8 mouse cellular contexts compared by ENCODE assay signal in the genomic region with DNA sequence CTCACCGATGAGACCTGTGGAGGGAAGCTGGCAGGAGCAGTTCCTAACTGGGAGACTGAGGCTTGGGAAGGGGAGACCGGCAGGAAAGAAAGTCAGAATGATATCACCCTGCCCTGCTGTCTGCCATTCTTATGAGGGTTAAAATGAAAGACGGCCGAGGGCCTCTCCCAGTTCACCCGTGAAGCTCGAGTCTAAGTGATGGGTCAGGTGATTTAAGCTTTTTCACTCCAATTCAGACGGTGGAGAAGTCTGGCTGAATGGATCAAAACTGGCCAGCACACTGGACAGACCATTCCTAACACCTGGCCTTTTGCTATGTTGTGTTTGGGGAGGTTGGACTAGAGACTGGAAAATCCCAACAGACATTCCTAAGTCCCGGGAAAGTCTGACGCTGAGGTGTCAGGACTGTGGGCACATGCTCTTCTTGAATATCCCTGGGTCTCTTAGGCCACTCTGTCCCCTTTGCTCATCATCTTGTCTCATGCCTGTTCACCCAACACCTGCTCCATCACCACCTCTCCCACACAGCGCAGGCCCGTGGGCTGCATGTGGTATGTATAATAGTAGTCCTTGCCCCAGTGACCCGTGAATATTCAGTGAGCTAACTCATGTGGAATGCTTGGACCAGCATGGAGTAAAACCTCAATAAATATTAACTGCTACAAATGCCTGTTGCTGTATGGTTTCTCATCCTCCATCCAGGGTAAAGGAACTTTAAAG. TPM values are rescaled to one million over a fixed set of nuclear protein-coding genes. Genes with fewer than 3 reads are reported as not detected.
DNase-seq lines count a peak whose midpoint lies in the region; ATAC-seq and TF ChIP-seq lines count a peak whose summit lies in the region.

No protein-coding gene starts in this region.

- no peaks in the 10 kb centered on the region for H3K27me3 ChIP-seq in hindbrain, embryonic 12.5 days
- no peaks in the 10 kb centered on the region for H3K27me3 ChIP-seq in limb, embryonic 15.5 days
- no peaks in the 10 kb centered on the region for H3K27me3 ChIP-seq in small intestine, adult 2 months (ENCODE audit: control insufficient read depth, insufficient read depth, low read length)

- no peaks in the 10 kb centered on the region for H3K9me3 ChIP-seq in hindbrain, embryonic 12.5 days (replicated peaks)
- no peaks in the 10 kb centered on the region for H3K9me3 ChIP-seq in limb, embryonic 15.5 days

- no peak for TF ChIP-seq CTCF in bone marrow, adult 2 months (IDR thresholded peaks at IDR 0.05; ENCODE audit: control insufficient read depth, insufficient read depth, low read length)
- no peak for TF ChIP-seq CTCF in small intestine, adult 2 months (IDR thresholded peaks at IDR 0.05; ENCODE audit: extremely low read depth, insufficient read length, insufficient replicate concordance, low read depth, low read length)

- peaks cover 14% of the 10 kb centered on the region for H3K4me1 ChIP-seq in bone marrow, adult 2 months (ENCODE audit: control insufficient read depth, insufficient read depth, low read length)
- peaks cover 51% of the 10 kb centered on the region for H3K4me1 ChIP-seq in hindbrain, embryonic 12.5 days
- peaks cover 61% of the 10 kb centered on the region for H3K4me1 ChIP-seq in limb, embryonic 15.5 days
- H3K4me1 ChIP-seq in small intestine, adult 2 months (ENCODE audit: control insufficient read depth, insufficient read depth, insufficient read length, low read length): peaks cover 44% of the 10 kb centered on the region

- H3K27ac ChIP-seq in bone marrow, adult 2 months (ENCODE audit: control insufficient read depth, insufficient read depth, low read depth, low read length, poor library complexity): peak overlapping the region; percentile 94
- peak overlapping the region; percentile 81 for H3K27ac ChIP-seq in hindbrain, embryonic 12.5 days
- peak overlapping the region; percentile 92 for H3K27ac ChIP-seq in limb, embryonic 15.5 days
- peak overlapping the region; percentile 94 for H3K27ac ChIP-seq in small intestine, adult 2 months (ENCODE audit: insufficient read depth, low read depth, low read length)

- DNase-seq in gastrocnemius, adult 18-20 months (ENCODE audit: low spot score): peak; percentile 53
- no peak for DNase-seq in gastrocnemius, postnatal 25 days
- no peak for DNase-seq in spleen, postnatal 36 days (ENCODE audit: low spot score in 2 of 2)
- no peak for DNase-seq in layer of hippocampus, adult 11-12 months (ENCODE audit: low spot score)

- no peak for TF ChIP-seq POLR2A in bone marrow, adult 2 months (IDR thresholded peaks at IDR 0.05; ENCODE audit: borderline replicate concordance, control insufficient read depth, low read depth, low read length)
- no peak for TF ChIP-seq POLR2A in small intestine, adult 2 months (IDR thresholded peaks at IDR 0.05; ENCODE audit: low read depth, low read length)

- peak overlapping the region; percentile 75 for H3K4me3 ChIP-seq in bone marrow, adult 2 months (replicated peaks; ENCODE audit: control insufficient read depth, low read depth, low read length)
- peak overlapping the region; percentile 38 for H3K4me3 ChIP-seq in hindbrain, embryonic 12.5 days
- peak overlapping the region; percentile 42 for H3K4me3 ChIP-seq in limb, embryonic 15.5 days
- peak overlapping the region; percentile 62 for H3K4me3 ChIP-seq in small intestine, adult 2 months (ENCODE audit: low read depth, low read length)

- peak overlapping the region; percentile 49; the same call in 1 of the 2 replicates for H3K9ac ChIP-seq in hindbrain, embryonic 12.5 days
- no peak overlapping the region for H3K9ac ChIP-seq in limb, embryonic 15.5 days

- WGBS in bone marrow, adult 2 months: 26% methylated on average over 12 of the region's 12 CpGs
- WGBS in hindbrain, embryonic 12.5 days: 27% methylated on average over 12 of the region's 12 CpGs
- 17% methylated on average over 12 of the region's 12 CpGs for WGBS in limb, embryonic 15.5 days
- 18% methylated on average over 12 of the region's 12 CpGs for WGBS in small intestine, adult 2 months

- H3K36me3 ChIP-seq in hindbrain, embryonic 12.5 days: no peaks in the 10 kb centered on the region
- no peaks in the 10 kb centered on the region for H3K36me3 ChIP-seq in limb, embryonic 15.5 days
- no peaks in the 10 kb centered on the region for H3K36me3 ChIP-seq in small intestine, adult 2 months (ENCODE audit: control insufficient read depth, insufficient read depth, low read length)

- no peak for ATAC-seq in hindbrain, embryonic 12.5 days (ENCODE audit: low FRiP score)
- ATAC-seq in limb, embryonic 15.5 days (ENCODE audit: insufficient number of reproducible peaks, low FRiP score, low TSS enrichment, low read depth): no peak

- peak overlapping the region; percentile 62 for H3K4me2 ChIP-seq in hindbrain, embryonic 12.5 days (replicated peaks)
- H3K4me2 ChIP-seq in limb, embryonic 15.5 days: peak overlapping the region; percentile 57

RNA-seq across cellular contexts. Expression of gene Chit1, which starts 11.4 kb away (rescaled TPM):
- total RNA-seq in gastrocnemius, adult 18-20 months (2021): not detected
- not detected for total RNA-seq in gastrocnemius, postnatal 25 days (2021)
- not detected in 2 replicates for polyA plus RNA-seq in bone marrow, adult 2 months (2011; ENCODE audit: insufficient read depth, insufficient read length, low replicate concordance, missing spikeins)
- 0.13 TPM in 1 of 2 replicates, not detected in the other for polyA plus RNA-seq in hindbrain, embryonic 12.5 days (2016; fragmentation: Nextera tagmentation; extraction: Ambion mirVana)
- 0.50 and 0.59 TPM in 2 replicates for polyA plus RNA-seq in limb, embryonic 15.5 days (2015; fragmentation: Nextera tagmentation; extraction: Ambion mirVana)
- 1.6 TPM in 1 of 2 replicates, not detected in the other for polyA plus RNA-seq in small intestine, adult 2 months (2012; rRNA removed)

RNA-seq across cellular contexts. Expression of gene Btg2, which starts 20.8 kb away (rescaled TPM):
- total RNA-seq in gastrocnemius, adult 18-20 months (2021): 10 to 100 TPM; 41.2 to 63.7 TPM
- 10 to 100 TPM; 15.1 to 27.0 TPM for total RNA-seq in gastrocnemius, postnatal 25 days (2021)
- 79.9 and 89.5 TPM in 2 replicates for polyA plus RNA-seq in bone marrow, adult 2 months (2011; ENCODE audit: insufficient read depth, insufficient read length, low replicate concordance, missing spikeins)
- polyA plus RNA-seq in hindbrain, embryonic 12.5 days (2016; fragmentation: Nextera tagmentation; extraction: Ambion mirVana): 90.4 and 105 TPM in 2 replicates
- 30.9 and 35.1 TPM in 2 replicates for polyA plus RNA-seq in limb, embryonic 15.5 days (2015; fragmentation: Nextera tagmentation; extraction: Ambion mirVana)
- 18.0 and 73.7 TPM in 2 replicates for polyA plus RNA-seq in small intestine, adult 2 months (2012; rRNA removed)
